Mouse (Mus musculus): ENCODE data around the gene Gm11232.

Gm11232 gene

DNA sequence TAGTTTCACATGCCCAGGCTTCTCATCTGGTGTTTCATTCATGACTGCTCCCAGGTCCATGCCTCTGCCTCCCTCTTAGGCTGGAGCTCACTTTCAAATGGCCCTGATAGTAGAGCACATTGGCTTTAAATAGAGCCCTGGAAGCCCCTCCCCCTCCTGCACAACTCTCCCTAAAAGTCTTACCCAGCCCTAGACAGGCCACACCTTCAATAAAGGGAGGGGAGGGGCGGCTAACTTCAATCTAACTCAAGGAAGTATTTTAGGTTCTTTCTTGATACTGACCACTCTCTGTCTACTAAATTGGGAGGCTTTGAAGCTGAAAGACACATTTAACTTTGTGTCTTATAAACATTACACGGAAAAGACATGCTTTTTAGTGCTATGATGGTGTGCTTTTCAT lies at the start of gene Gm11232:
Gm11232 (minus strand) TSS at position 101 of the 400 bp plus-strand sequence.
- DNase-seq (ENCODE audit: low read depth, low spot score), result no peak

DNA sequence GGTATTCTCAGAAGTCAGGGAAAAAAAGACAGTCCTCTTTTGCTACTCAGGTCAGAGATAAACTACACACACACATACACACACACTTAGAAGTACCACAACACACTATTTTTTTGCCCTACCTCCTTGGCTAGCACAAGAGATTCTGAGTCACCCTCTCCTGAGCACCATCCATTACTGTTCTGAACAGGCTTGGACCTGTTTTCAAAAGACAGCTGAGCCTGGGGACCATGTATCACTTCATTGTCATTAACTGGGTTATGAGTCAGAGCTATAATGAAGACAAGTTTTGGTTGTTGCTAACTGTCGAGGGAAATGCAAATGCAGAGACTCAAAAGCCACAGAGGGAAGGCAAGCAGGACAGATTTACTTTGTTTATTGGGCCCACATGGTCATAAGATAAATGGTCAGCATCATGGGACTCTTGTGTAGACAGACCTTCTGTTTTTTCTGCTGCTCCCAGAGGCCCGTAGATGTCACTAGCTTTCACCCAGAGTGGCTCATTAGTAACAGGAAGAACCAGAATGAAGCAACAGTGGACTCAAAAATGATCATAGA lies 48.3 kb upstream of the Gm11232 start:
- no peak for DNase-seq (ENCODE audit: low read depth, low spot score)

DNA sequence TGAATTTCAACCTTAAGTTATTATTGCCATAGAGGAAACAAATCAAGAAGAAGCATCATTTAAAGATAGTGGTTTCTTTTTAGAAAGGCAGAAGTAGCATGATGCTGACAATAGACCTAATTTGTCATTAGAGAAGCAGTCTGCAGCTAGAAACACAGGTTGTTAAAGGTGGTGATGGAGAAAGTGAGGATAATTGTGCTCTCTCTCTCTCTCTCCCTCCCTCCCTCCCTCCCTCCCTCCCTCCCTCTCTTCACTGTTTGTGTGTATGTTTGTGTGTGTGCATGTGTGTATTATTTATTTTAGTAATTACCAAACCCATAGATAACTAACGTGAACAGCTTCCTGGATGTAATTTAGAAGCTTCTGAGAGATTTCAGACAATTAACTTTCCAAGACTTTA lies 7.8 kb upstream of the Gm11232 start:
- no peak for DNase-seq (ENCODE audit: low read depth, low spot score)

DNA sequence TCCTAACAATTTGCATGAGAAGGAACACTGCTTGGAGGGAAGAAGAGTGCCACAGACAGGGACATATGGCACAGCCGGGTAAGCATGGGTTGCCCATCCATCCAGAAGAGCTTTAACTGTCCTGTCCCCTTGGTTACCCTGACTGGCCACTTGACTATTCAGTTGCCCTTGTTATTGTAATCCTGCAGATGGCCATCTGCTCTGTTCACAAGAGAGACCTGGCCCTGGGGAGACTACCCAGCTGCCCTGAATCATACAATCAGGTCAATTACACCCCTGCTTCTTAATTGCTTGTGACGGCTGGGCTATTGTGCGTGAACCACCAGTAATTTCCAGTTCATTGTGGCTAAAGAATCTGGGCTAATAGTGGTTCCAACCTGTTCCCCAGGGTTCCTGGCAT lies 7.3 kb upstream of the Gm11232 start:
- DNase-seq (ENCODE audit: low read depth, low spot score), result no peak

DNA sequence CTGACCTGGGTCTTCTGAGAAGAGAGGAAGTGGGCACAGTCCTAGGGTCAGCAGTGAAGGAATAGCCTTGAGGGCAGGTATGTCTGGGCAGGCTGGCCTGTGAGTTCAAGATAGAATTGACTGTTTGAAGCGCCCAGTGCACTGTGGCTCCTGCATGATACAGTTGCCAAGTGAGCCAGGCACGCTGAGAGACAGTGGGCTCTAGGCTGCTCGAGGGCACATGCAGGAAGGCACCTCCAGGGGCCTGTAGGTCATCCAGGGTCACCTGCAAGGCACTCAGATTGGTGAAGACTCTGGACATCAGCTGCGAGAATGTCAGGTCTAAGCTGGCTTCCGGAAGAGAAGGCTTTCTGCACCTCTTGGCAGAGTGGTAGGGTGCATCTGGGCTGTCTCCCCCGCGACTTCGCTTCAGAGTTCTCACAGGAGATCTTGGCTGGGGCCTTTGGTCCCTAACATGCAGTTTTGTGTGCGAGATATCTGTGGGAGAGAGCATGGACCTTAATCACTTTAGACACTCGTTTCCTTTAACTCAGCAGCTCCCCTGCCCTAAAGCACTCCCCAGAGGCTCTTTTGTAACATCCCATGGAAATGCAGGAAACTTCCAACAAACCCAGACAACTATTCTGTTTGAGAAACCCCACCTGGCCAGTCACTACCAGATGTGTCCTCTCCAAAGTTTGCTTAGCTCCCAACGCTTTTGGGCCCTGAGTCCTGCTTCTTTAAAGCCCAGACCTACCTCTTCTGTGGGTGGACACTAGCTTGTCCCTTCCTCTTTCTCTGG lies 1.1 kb downstream of the Gm11232 start:
- DNase-seq (ENCODE audit: low read depth, low spot score), result no peak

DNA sequence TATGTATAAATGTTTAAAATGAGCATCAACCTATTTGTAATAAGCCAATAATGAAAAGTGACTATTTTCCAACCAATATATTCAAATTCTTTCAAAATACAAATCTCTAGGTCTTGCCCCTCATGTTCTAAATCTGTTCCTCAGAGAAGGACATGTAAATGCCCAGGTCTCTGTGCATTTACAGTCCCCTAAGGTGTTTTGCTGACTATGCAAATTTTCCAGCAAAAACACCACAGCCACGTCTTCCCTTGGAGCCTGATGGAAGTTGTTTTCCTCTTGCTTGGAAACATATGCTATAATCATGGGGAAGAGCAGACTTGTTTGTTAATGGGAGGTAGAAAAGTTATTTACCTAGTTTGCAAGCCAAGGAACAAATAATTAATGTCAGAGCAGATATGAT lies 12.0 kb downstream of the Gm11232 start:
- DNase-seq (ENCODE audit: low read depth, low spot score), result no peak

DNA sequence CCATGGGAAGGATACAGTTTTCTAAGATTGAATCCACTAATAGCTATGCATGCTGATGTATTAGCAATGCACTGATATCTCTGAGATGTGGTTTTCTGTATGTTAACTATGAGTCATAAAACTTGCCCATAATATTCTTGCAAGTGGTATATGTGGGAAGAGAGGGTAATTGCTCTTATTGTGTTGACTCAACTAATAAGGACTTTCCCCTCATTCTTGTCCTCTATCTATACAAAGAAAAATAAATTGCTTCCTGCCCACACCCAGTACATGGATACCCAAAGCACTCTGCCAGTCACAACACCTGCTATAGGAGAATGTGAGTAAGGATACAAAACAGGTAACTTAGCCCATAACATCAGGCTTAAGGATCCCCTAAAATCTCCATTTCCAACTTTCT lies 21.2 kb downstream of the Gm11232 start:
- DNase-seq (ENCODE audit: low read depth, low spot score), result no peak

DNA sequence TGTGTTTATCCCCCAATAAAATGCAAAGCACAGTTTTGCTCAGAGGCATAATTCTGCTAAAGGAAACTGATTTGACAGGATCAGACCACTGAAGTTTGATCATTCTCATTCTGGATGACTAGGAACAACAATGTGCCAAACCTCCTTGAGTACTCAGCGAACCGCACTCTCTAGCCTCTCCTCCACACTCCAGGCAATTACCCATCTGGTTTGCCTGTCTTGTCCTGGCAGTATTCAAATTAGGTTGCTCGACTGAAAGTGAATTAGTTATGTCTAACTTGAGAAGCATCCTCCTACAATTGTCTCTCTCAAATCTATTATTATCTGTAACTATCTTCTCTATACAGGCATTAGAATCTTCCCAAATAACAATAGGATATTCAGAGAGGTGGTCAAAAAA lies 22.5 kb downstream of the Gm11232 start:
- no peak for DNase-seq (ENCODE audit: low read depth, low spot score)

DNA sequence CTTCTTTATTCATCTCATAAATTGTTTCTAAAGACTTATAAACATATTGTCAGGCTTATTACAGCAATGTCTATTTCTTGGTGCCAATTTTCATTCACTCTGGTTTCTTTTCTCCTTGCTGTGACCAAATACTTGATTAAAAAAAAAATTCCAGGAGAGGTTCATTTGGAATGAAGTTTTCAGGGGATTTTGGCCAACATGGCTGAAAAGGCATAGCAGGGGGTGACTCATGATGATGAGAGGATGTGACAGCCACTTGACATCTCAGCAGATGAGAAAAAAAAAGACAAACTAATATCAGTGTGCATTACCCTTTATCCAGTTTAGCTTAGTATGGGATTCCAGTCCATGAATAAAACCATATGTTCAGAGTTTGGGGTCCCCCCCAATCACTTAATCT lies 28.4 kb downstream of the Gm11232 start:
- DNase-seq (ENCODE audit: low read depth, low spot score), result no peak

DNA sequence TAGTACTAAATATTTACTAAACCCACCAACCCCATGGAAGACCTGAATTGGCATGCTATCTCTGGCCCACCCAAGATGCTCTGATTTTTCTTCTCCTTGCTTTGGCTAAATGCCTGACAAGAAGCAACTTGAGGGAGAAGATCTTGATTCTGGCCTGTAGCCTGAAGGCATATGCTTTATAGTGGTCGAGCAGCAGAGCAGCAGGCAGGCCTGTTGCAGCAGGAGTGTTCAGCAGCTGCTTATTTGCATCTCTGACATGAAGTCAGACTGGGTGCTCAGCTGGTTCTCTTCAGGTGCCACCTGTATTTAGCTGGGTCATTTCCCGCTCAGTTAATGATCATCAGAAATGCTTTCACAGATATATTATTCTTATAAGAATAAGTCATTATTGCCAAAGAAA lies 30.2 kb downstream of the Gm11232 start:
- no peak for DNase-seq (ENCODE audit: low read depth, low spot score)

DNA sequence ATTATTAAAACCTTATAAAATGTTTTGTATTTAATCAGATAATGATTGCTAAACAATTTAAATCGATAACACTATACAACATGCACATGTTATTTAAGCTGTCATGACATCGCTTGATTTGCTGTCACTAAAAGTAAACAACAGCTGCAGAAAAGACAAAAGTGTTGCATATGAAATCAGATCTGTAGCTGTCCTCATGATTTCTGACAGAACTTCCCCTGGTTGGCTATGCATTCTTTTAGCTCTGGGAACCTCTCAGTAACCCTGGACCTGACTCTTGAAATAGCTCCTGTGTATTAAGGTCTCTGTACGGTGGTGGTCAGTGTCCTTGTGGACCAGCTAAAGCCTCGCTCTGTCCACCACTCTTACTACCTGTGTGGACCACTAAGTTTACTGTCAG lies 30.7 kb downstream of the Gm11232 start:
- no peak for DNase-seq (ENCODE audit: low read depth, low spot score)

DNA sequence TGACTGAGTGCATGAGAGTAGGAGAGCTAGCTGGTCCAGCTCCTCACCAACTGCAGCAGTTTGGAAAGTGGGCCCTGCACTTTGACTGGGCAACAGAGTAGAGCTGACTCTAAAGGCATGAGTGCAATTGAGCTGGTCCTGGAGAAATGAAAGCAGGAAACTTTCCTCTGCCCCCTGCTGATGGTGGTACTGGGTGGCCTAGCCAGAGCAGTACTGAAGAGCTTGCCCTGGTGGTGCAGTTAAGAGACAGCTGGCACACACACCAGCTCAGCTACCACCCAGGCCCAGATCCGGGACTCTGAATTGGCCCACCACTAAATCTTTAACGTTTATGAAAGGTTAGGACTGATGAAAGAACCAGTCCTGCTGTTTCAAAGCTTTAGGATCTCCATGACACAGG lies 31.9 kb downstream of the Gm11232 start:
- no peak for DNase-seq (ENCODE audit: low read depth, low spot score)
